Mouse (Mus musculus) thymus, postnatal 14 days (tissue): Measurements from ENCODE around the gene Thap7.
"Not testable (repeated sequence)": the region's sequence is repeated elsewhere in the genome, so short reads cannot be mapped to it uniquely, and the experiment has no call there.

ENCODE experiments used
- DNase-seq: peaks from one replicate; pipeline ENCODE4 v3.0.0; 2021

The Thap7 gene

DNA sequence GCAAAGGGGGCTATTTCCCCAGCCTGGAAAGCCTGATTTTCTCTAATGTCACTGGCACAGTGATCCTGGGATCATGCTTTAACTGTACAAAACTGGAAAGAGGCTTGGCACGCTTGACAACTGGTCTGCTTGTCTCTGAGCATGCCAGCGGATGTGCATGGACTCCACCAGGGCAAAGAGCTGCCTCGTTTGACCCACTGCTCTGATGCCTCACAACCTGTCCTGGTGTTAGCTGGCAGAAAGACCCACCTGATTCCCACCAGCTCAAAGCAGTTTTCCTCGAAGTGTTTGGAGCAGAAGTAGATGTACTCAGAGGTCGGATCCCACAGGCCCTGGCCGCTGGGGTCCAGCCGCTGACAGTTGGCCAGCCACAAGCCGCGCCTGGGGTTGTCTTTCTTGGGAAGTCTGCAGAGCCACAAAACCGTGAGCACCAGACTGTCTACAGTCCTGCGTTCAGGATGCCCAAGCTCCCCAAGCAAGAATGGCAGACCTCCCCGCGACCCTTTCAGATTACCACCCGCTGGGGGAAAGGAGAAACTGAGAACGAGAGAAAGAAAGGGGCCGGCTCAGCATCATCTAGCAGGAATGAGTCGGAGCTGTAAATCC is 852 bp downstream of the Thap7 start:
- DNase-seq: no peak

DNA sequence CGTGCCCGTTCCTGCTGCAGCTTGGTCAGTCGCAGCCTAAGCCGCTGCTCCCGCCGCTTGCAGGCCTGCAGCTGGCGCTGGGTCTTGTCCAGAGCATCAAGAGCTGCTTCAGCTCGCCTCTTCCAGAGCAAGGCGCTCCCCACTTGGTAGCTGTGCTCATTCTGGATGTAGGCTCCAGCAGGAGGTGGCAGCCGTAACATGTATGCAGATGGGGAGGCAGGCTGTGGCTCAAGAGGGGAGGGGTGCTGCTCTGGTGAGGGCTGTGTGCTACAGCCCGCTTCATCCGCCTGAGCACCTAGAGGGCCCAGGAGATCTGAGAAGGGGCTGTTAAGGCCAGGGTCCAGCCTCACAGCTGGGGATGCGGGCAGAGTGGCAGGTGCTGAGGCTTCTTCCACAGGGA is 2.7 kb downstream of the Thap7 start:
- no peak for DNase-seq

DNA sequence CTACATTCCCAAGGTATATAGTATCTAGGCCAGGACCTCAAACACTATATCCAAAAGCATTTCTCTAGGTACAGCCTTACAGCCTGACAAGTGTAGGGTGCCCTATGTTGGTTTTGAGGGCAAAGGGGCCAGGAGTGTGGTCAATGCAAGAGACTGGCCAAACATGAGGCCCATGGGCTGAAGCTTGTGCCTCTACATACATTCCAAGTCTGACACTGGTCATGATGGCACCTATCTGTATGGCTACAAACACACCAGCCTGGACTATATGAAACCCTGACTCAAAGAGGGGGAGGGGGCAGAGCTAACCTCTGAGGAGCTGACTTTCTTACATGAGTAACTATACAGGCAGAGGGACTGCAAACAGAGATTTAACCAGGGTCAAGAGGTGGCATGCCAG is 3.3 kb downstream of the Thap7 start:
- DNase-seq: no peak

DNA sequence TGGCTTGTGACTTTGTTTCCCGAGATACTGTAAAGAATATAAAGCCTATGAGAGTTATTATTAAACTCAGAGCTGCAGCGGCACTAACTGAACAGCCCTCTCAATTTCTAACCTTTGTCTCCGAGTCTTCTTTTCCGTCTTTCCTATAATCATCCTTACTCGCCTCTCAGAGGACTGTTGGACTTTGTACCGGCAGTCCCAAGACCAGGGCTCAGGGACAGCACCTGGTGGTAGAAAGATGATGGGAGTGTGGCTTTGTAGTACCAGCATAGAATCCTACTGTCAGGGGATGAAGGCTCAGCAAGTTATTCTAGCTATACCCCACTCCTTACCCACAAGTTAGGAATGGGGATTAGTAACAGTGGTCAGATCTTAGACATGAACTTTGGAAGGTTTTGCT is 4.7 kb downstream of the Thap7 start:
- no peak for DNase-seq

DNA sequence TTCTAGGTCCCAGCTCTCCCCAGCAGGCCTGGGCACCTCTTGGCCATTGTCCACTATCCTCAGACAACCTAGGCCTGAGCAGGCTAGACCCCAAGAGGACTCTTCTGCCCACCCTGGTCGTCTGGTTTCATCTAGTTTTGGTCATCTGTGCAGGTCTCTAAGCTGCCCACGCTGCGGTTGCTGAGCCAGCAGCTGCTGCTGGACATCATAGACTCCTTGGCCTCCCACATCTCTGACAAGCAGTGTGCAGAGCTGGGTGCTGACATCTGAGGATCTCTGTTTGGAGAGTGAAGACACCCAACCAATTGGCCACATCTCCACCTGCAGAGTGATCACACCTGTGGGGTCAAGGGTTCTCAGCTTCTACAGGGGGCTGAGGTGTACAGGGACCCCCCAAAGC is 5.4 kb downstream of the Thap7 start:
- DNase-seq: no peak

DNA sequence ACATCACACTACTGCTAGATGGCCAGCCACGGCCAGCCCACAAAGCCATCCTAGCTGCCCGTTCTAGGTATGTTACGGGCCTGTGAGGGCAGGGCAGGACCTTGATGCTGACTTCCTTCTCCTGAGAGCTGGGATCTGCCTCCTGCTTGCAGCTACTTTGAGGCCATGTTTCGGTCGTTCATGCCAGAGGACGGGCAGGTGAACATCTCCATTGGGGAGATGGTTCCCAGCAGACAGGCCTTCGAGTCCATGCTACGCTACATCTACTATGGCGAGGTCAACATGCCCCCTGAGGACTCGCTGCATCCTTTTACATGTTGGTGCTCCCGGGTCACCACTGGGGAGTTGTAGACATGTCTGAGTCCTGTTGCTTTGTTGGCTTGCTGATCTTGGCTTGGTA is 6.8 kb downstream of the Thap7 start:
- no peak for DNase-seq

DNA sequence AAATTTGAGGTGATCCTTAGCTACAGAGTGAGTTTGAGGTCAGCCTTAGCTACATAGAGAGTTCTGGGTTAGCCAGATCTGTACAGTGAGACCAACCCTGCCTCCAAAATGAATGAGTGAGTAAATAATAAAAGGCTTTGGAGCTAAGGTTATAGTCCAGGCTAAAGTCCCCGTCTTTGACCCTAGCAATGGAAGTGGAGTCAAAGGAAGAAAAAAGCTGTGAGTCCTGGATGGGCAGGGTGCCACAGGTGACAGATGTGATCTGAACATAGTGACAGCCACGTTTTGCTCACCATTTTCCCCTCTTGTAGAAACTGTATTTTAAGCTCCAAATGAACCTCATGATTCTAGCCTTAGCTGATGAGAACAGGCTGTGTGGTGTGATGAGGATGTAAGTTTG is 12.0 kb downstream of the Thap7 start:
- no peak for DNase-seq

DNA sequence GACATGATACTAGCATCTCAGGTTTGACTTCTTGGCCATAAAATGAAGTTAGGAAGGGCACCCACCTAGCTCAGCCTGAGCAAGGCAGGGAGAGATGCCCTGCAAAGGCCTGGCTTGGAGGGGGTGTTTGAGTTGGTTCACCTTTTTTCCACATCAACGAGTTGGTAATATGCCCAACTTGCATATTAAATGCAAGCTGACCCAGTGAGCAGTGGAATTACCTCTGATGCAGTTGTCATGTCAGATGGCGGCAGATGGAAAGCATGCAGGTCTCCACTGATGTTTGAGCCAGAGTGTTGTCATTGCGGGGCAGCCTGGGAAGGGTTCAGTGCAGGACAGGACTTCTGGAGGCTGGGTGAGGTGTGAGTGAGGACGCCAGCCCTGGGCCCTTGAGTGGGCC is 19.5 kb downstream of the Thap7 start:
- no peak for DNase-seq

DNA sequence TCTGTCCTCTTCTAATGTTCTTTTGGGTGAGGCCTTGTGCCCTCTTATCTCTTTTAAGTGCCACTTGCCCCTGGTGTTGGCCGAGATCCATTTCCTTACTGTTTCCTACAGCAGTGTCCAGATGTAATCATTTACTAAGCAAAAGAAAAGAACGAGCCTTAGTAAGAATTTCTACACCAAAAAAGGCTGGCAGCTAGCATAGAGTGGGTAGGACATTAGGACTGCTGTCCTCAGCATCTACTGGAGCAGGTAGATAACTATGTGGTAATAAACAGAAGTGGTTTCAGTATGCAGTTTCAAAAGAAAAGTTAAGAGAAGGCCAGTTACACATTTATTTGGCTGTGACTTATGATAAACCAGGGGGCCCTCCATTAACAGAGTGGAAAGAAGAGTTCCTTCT is 20.2 kb downstream of the Thap7 start:
- DNase-seq: no peak

DNA sequence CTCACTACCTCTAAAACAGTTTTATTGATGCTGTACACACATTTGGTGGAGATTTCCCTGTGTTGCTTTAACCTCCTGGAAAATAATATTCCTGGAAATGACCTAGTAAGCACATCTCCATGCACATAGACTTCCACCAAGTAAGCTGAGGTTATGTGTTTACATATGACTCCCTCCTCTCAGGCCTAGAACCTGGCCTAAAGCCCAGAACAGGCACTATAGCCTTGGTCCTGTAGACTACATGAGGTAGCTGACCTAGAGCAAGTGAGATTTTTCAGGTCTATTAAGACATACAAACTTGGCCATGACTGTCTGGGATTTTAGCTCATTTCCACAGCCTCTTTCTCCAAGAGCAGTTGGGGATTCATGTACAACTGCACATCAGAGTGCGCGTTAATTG is 20.8 kb downstream of the Thap7 start:
- no peak for DNase-seq

DNA sequence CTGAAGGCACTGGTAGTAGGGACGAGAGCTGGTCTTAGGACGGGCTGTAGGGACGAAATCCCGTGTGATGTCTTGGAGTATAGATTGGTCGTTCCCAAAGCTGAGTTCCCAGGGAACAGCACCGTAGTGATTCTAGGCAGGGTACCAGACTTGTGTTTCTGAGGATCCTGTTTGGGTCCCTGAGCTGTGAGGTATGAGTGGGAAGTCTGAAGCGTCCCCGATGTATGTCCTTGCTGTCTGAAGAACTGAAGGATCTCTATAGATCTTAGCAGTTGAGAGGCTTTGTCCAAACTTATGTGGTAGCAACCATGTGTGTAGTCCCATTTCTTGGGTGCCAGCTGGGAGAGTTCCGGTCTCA is 21.7 kb downstream of the Thap7 start:
- DNase-seq: no peak

DNA sequence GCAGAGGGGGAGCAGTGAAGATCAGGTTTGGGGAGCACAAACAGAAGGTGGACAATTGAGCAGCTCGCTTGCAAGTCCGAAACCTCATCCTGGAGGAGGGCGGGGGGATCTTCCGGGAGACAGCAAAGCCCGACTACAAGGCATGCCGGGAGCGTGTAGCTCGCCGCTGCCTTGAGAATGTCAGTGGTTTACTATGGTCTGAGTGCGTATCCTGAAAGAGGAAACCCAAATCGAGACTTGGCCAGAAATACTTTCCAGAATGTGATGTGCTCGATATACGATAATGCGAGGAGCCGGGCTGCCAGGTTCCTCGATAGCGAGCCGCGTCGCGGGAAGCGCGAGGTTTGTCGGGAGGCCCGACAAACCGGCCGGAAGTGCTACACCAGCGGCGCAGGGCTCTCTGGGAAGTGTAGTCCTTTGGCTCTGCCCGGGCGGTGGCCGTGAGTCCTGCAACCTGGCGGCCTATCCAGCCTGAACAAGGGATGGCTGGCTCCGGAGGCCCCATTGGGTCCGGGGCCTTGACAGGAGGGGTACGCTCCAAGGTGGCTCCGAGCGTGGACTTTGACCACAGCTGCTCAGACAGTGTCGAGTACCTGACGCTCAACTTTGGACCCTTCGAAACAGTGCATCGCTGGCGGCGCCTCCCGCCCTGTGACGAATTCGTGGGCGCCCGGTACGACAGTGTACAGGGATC is 22.2 kb downstream of the Thap7 start, which contains the start of gene Lztr1:
Lztr1 (plus strand) TSS at position 143 of the 694 bp plus-strand sequence.
- DNase-seq: peak; percentile 89

DNA sequence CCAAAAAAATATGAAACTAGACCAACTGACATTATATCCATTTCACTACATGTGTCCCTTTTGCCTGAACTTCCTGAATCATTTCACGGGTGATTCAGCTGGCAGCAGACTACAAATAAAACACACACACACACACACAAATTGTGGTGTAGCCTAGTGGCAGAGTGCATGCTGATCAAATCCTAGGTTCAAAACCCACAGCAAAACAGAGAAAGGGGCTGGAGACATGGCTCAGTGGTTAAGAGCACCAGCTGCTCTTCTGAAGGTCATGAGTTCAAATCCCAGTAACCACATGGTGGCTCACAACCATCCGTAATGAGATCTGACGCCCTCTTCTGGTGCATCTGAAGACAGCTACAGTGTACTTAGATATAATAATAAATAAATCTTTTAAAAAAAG is 22.9 kb downstream of the Thap7 start:
- not testable (repeated sequence) for DNase-seq

DNA sequence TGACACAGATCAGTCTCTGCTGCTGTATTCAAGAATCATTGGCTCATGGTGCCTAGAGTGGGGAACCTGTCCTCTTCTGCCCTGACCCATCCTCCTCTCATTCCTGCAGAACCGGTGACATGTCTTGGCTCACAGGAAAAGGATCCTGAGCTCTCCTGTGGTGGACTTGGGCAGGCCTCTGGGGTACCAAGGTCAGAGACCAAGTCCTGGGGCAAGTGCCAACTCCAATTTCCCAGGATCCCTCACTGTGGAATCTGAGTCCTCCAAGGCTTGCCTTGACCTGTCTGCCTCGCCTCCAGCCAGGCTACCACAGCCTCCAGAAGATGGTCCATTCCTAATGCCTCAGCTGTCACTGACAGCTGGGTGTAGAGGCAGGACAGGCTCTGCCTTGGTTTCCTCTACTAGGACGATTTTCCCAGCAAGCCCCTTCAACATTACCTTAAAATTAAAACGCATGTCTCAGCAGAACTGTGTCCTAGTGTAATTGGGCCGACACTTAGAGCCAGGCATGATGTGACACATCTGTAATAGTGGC is 23.9 kb downstream of the Thap7 start:
- no peak for DNase-seq

DNA sequence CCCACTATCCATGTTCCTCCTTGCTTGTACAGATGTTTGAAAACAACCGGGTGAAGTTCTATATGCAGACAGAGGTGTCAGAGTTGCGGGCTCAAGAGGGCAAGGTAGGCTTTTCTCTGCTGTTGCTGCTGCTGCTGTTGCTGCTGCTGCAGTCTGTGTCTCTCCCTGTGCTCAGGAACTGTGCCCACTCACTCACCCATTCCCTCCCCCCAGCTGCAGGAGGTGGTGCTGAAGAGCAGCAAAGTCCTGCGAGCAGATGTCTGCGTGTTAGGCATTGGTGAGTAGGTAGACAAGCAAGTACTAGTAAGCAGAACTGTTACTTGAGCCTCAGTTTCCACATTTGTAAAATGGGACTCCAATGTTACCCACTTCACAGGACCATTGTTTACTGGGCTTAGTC is 28.3 kb downstream of the Thap7 start:
- no peak for DNase-seq

DNA sequence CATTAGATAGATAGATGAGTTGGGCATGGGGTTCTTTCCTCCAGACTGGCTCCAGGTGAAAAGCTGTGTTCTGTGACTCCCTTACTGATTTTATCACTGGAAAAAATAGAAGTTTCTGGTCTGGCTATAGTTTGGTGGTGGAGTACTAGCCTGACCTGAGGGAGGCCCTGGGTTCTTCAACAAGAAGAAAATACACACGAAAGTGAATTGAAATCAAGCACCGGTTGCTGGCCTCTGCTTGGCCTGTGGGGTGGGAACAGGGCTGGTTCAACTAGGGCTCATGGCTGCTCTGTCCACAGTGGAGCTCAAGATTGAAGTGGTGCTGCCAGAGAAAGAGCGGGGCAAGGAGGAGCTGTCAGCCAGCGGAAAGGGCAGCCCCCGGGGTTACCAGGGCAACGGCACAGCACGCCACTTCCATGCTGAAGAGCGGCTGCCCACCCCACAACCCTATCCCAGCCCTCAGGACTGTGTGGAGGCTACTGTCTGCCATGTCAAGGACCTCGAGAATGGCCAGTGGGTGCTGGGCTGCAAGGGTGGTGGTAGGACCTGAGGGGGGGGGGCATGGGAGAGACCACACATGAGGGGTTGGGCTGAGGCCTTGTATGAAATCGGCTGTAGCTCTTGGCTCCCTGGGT is 31.6 kb downstream of the Thap7 start:
- DNase-seq: no peak

DNA sequence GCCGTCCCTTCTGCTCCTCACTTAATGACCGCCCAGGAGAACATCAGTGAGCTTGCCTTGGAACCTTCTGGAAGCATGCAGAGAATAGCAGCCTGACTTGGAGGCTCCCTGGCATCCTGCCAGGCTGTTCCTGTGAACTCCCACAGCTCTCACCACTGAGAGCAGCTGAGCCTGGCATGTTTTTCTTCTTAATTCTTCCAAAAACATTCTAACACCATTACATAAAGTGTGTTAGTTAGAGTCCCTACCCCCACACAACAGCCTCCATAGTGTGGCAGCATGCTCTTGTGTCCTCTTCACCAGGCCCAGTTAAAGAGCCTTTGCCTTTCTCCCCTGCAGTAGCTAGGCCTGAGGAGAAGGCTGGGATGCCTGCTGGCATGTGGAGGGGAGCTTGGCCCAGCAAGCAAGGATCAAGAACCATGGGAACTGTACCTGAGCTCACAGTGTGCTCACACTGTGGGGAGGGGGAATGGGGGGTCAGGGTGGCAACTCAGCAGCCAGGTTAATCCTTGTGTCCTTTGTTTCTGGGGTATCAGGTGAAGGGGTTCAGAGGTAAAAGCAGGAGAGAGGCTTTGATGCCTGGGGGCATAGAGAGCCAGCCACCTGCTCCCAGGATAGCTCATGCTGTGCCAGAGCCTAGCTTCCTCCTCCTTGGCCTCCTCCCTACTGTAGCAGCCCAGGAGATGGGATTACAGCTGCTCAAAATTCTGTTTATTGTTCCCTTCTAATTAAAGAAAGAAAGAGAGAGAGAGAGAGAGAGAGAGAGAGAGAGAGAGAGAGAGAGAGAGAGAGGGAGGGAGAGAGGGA is 34.2 kb downstream of the Thap7 start:
- no peak for DNase-seq

DNA sequence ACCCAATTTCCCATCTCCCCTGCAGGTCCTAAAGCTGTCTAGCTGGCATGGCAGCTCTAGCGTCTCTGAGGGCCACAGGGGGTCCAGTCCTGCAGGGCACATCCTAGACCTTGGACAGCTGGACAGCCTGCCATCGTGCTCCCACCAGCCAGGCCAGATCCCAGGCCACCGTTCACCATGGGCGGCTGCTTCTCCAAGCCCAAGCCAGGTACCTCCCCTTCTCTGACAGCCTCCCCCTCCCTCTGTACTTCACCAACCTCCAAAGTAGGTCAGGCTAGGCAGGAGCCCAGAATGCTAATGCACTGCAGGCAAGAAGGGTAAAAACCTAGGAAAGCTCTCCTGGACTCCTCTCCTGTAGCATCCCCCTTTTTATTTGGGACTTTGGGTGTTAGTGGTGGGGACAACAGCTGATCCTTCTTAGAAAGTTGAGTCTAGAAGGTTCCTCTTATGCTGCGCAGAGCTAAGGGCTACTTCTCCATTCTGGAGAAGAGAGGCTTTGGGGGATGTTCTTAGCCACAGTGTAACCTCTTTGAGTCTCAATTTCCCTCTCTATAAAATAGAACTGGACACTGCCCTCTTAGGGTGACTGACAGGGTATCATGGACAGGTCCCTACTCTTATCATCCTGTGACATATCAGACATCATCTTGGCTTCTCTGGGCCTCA is 38.9 kb downstream of the Thap7 start:
- no peak for DNase-seq

DNA sequence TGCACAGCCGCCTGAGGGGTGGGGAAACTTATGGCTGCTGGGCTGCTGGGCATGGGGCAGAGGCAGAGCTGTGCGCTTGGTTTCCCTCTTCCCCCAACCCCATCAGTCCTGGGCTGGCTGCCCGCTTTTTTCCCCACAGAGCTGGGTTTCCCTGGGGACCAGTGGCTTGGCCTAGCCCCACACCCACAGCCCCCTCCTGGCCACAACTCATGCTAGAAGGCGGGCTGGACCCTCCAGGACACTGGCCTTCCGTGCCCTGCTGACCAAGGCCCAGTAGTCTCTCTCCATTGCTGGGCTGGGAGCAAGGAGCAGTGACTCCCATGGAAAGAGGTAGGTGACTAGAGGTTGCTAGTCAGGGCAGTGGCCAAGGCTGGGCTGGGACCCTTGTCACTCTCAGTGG is 39.8 kb downstream of the Thap7 start:
- DNase-seq: no peak

DNA sequence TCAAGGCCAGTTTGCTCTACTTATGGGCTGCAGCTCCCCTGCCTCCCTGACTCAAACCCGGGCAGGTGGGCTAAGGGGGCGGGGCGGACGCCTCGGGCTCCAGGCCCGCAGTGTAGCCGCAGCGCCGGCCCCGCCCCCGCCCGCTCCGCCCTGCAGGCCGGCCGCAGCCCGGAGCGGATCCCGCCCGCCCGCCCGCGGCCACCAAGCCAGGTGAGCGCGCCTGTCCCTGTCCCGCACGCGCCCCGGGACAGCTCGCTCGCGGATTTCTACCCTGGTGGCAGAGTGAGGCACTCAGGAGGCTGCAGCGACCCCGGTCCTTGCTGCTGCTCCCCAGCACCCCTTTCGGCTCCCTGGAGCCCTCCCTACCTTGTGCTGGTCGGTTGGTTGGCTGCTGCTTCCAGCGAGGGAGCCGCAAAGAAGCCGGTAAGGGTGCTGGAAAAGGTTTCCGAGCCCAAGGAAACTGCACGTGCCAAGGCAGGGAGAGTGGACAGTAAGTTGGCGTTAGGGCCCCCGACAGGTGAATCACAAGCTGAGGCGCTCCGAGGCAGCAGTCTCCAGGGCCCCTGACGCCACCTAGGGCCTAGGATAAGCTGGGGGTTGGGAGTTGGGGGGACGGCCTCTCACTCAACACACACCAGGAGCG is 41.3 kb downstream of the Thap7 start, which contains the start of gene Aifm3:
Aifm3 (plus strand) TSS at position 143 of the 643 bp plus-strand sequence.
- DNase-seq: peak; percentile 49

DNA sequence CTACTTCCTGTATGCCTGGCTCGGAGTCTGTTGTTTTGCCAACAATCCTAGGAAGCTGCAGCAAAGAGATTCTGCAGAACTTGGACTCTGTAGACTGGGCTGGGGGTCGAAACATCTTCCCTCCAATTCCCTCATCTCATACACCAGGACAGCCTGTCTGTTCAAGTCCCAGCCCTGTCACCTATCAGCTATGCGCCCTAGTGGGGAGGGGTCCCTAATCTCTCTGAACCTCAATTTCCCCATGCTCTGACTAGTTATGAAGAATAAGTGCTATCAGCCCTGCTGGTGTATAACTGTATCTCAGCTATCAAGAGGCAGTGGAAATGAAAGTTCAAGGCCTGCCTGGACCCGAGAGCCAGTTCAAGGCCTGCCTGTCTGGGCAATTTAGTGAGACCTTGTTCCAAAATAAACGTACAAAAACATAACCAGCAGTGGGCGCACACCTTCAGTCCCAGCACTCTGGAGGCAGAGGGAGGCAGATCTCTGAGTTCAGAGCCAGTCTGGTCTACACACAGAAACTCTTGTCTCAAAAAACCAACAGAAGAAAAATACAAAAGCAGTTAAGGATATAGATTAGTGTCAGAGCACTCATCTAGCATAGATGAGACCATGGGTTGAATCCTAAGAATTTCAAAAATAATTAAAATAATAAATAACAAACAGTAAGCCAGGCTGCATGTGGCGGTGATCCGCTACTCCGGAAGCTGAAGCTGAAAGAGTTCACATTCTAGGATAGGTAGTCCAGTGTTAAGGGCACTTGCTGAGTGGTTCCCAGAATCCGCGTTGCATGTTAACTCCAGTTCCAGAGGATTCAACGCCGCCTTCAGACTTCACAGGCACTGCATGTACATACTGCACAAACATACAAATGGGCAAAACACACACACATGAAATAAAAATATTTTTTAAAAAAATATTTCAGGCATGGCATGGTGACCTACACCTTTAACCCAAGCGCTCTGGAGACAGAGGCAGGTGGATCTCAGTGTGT is 42.2 kb downstream of the Thap7 start:
- DNase-seq: peak; percentile 64
